Mouse (Mus musculus): ENCODE data around the gene Erlin1.

DNA sequence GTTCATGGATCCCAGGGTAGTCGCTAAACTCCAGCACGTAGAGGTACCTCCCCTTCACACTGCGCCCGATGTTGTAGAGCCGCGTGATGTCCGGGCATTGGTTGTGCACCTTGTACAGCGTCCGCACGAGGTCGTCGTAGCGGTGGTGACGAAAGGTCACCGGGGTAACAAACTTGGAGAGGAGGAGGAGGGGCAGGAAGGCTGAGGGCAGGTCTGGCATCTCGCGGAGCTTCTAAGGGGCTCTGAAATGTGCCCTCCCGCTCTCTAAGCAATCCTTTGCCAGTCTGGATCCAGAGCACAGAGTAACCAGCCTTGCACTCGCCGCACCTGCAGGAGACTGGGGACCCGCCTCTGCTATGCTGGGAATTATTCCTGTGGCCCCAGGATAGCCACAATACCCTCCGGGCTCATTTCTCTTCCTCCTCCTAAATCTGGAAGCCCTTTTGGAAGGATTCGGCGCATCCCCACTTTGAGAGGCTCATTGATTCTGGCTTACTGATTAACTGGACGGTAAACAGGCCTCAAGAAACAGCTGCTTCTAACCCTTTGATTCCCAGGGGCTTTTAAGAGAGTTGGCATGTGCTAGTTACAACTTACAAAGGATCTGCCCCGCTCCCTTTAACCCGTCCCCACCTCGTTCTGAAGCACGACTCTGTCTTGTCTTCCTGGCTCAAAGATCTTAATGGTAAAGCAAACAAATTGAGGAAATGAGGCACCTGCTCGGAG is 83.4 kb downstream of the Erlin1 start, which contains the start of gene Cpn1:
- TF ChIP-seq CTCF (IDR thresholded peaks at IDR 0.05; ENCODE audit: control insufficient read depth, insufficient read depth, low read length) (no peak), POLR2A (IDR thresholded peaks at IDR 0.05; ENCODE audit: borderline replicate concordance, control insufficient read depth, low read depth, low read length) (no peak)
